Mouse (Mus musculus): ENCODE measurements around the gene Gcsh. TPM values are rescaled to one million over a fixed set of nuclear protein-coding genes. Genes with fewer than 3 reads are reported as not detected.

The Gcsh gene
- polyA plus RNA-seq, 1 experiment from 2014 or later = 183 TPM

- DNase-seq (ENCODE audit: low spot score) = no peak
- H3K4me3 ChIP-seq = no peak overlapping the region
- H3K27me3 ChIP-seq (replicated peaks; ENCODE audit: low read depth, poor library complexity, severe bottlenecking) = peaks cover 23% of the 10 kb centered on the region
- no peaks in the 10 kb centered on the region for H3K36me3 ChIP-seq (replicated peaks)
- H3K9me3 ChIP-seq = no peaks in the 10 kb centered on the region
- H3K27ac ChIP-seq (replicated peaks) = no peak overlapping the region
- no peaks in the 10 kb centered on the region for H3K4me1 ChIP-seq
- WGBS = 58% methylated on average over 4 of the region's 4 CpGs
These were observed 22.3 kb upstream of the Gcsh start for GRCm38 (mm10) chr8:117015670-117016069.

- no peaks in the 10 kb centered on the region for H3K36me3 ChIP-seq (replicated peaks)
- no peak overlapping the region for H3K27ac ChIP-seq (replicated peaks)
- H3K4me3 ChIP-seq = no peak overlapping the region
- WGBS = 86% methylated on average over 9 of the region's 9 CpGs
- DNase-seq (ENCODE audit: low spot score) = no peak
- H3K27me3 ChIP-seq (replicated peaks; ENCODE audit: low read depth, poor library complexity, severe bottlenecking) = peaks cover 9% of the 10 kb centered on the region; the same call in 1 of the 2 replicates
- H3K4me1 ChIP-seq = no peaks in the 10 kb centered on the region
- H3K9me3 ChIP-seq = no peaks in the 10 kb centered on the region
These were observed 18.0 kb upstream of the Gcsh start for GRCm38 (mm10) chr8:117011366-117011765.

GRCm38 (mm10) chr8:116994016-116994716 lies 829 bp upstream of the Gcsh start:
- H3K36me3 ChIP-seq (replicated peaks) = peaks cover 19% of the 10 kb centered on the region
- 64% methylated on average over 11 of the region's 11 CpGs for WGBS
- no peak for DNase-seq (ENCODE audit: low spot score)

GRCm38 (mm10) chr8:116992176-116992971 lies 963 bp downstream of the Gcsh start:
- H3K4me3 ChIP-seq = peak overlapping the region; percentile 82
- peaks cover 36% of the 10 kb centered on the region for H3K36me3 ChIP-seq (replicated peaks)
- no peaks in the 10 kb centered on the region for H3K27me3 ChIP-seq (replicated peaks; ENCODE audit: low read depth, poor library complexity, severe bottlenecking)
- H3K9me3 ChIP-seq = no peaks in the 10 kb centered on the region
- DNase-seq (ENCODE audit: low spot score) = peak; percentile 14
- WGBS = 18% methylated on average over 23 of the region's 23 CpGs
- H3K4me1 ChIP-seq = peaks cover 22% of the 10 kb centered on the region
- H3K27ac ChIP-seq (replicated peaks) = peak overlapping the region; percentile 87

More at GRCm38 (mm10) chr8:116994016-116994716, 829 bp upstream of the Gcsh start:
- no peaks in the 10 kb centered on the region for H3K27me3 ChIP-seq (replicated peaks; ENCODE audit: low read depth, poor library complexity, severe bottlenecking)
- peaks cover 22% of the 10 kb centered on the region for H3K4me1 ChIP-seq
- peak overlapping the region; percentile 83 for H3K27ac ChIP-seq (replicated peaks)
- H3K4me3 ChIP-seq = peak overlapping the region; percentile 82
- H3K9me3 ChIP-seq = no peaks in the 10 kb centered on the region

GRCm38 (mm10) chr8:116991241-116991640 lies 2.1 kb downstream of the Gcsh start:
- WGBS = 82% methylated on average over 8 of the region's 8 CpGs
- no peak overlapping the region for H3K4me3 ChIP-seq
- H3K4me1 ChIP-seq = peaks cover 22% of the 10 kb centered on the region

GRCm38 (mm10) chr8:116989842-116990241 lies 3.5 kb downstream of the Gcsh start:
- Histone ChIP-seq H3K9me3 (no peaks in the 10 kb centered on the region), H3K4me3 (no peak overlapping the region), H3K36me3 (replicated peaks) (peaks cover 61% of the 10 kb centered on the region), H3K27me3 (replicated peaks; ENCODE audit: low read depth, poor library complexity, severe bottlenecking) (no peaks in the 10 kb centered on the region), H3K4me1 (peaks cover 22% of the 10 kb centered on the region), H3K27ac (replicated peaks) (no peak overlapping the region)
- 97% methylated on average over 3 of the region's 3 CpGs for WGBS
- DNase-seq (ENCODE audit: low spot score) = no peak

More at GRCm38 (mm10) chr8:116991241-116991640, 2.1 kb downstream of the Gcsh start:
- H3K27me3 ChIP-seq (replicated peaks; ENCODE audit: low read depth, poor library complexity, severe bottlenecking) = no peaks in the 10 kb centered on the region
- H3K27ac ChIP-seq (replicated peaks) = no peak overlapping the region
- DNase-seq (ENCODE audit: low spot score) = no peak
- no peaks in the 10 kb centered on the region for H3K9me3 ChIP-seq
- H3K36me3 ChIP-seq (replicated peaks) = peaks cover 47% of the 10 kb centered on the region

GRCm38 (mm10) chr8:116980117-116980516 lies 13.2 kb downstream of the Gcsh start:
- H3K36me3 ChIP-seq (replicated peaks) = peaks cover 40% of the 10 kb centered on the region
- H3K4me1 ChIP-seq = peaks cover 23% of the 10 kb centered on the region
- 22% methylated on average over 4 of the region's 4 CpGs for WGBS

GRCm38 (mm10) chr8:116978631-116979256 lies 14.6 kb downstream of the Gcsh start, which contains the start of gene 1700030J22Rik:
Gene 1700030J22Rik (minus strand): TSS chr8:116978959.
- peak; percentile 98 for DNase-seq (ENCODE audit: low spot score)
- Histone ChIP-seq H3K4me1 (peaks cover 26% of the 10 kb centered on the region), H3K27me3 (replicated peaks; ENCODE audit: low read depth, poor library complexity, severe bottlenecking) (no peaks in the 10 kb centered on the region), H3K9me3 (no peaks in the 10 kb centered on the region), H3K36me3 (replicated peaks) (peaks cover 27% of the 10 kb centered on the region), H3K4me3 (peak within 1 kb of the TSS; percentile 82), H3K27ac (replicated peaks) (peak within 1 kb of the TSS; percentile 72)
- WGBS = under 1% methylated on average over 46 of the region's 46 CpGs

More at GRCm38 (mm10) chr8:116980117-116980516, 13.2 kb downstream of the Gcsh start:
- DNase-seq (ENCODE audit: low spot score) = peak; percentile 67
- H3K9me3 ChIP-seq = no peaks in the 10 kb centered on the region
- H3K27ac ChIP-seq (replicated peaks) = no peak overlapping the region
- H3K27me3 ChIP-seq (replicated peaks; ENCODE audit: low read depth, poor library complexity, severe bottlenecking) = no peaks in the 10 kb centered on the region
- no peak overlapping the region for H3K4me3 ChIP-seq

- peaks cover 26% of the 10 kb centered on the region for H3K4me1 ChIP-seq
- peak overlapping the region; percentile 82 for H3K4me3 ChIP-seq
- H3K27ac ChIP-seq (replicated peaks) = peak overlapping the region; percentile 72
- no peaks in the 10 kb centered on the region for H3K9me3 ChIP-seq
- 36% methylated on average over 8 of the region's 8 CpGs for WGBS
- H3K36me3 ChIP-seq (replicated peaks) = peaks cover 20% of the 10 kb centered on the region
- H3K27me3 ChIP-seq (replicated peaks; ENCODE audit: low read depth, poor library complexity, severe bottlenecking) = no peaks in the 10 kb centered on the region
- no peak for DNase-seq (ENCODE audit: low spot score)
These were observed 15.3 kb downstream of the Gcsh start for GRCm38 (mm10) chr8:116978052-116978451.

GRCm38 (mm10) chr8:116975606-116976005 lies 17.7 kb downstream of the Gcsh start:
- Histone ChIP-seq H3K9me3 (no peaks in the 10 kb centered on the region), H3K27ac (replicated peaks) (no peak overlapping the region), H3K4me3 (no peak overlapping the region), H3K27me3 (replicated peaks; ENCODE audit: low read depth, poor library complexity, severe bottlenecking) (no peaks in the 10 kb centered on the region), H3K36me3 (replicated peaks) (no peaks in the 10 kb centered on the region), H3K4me1 (peaks cover 26% of the 10 kb centered on the region)
- DNase-seq (ENCODE audit: low spot score) = no peak
- WGBS = 64% methylated on average over 5 of the region's 5 CpGs

GRCm38 (mm10) chr8:116975066-116975465 lies 18.3 kb downstream of the Gcsh start:
- Histone ChIP-seq H3K4me3 (no peak overlapping the region), H3K27ac (replicated peaks) (peak overlapping the region; percentile 35; the same call in 1 of the 2 replicates)
- WGBS = 31% methylated on average over 5 of the region's 5 CpGs

GRCm38 (mm10) chr8:116969531-116969930 lies 23.8 kb downstream of the Gcsh start:
- Histone ChIP-seq H3K27me3 (replicated peaks; ENCODE audit: low read depth, poor library complexity, severe bottlenecking) (no peaks in the 10 kb centered on the region), H3K9me3 (no peaks in the 10 kb centered on the region), H3K27ac (replicated peaks) (no peak overlapping the region), H3K36me3 (replicated peaks) (no peaks in the 10 kb centered on the region), H3K4me1 (peaks cover 6% of the 10 kb centered on the region), H3K4me3 (no peak overlapping the region)
- WGBS = 83% methylated on average over 6 of the region's 6 CpGs
- no peak for DNase-seq (ENCODE audit: low spot score)

More at GRCm38 (mm10) chr8:116975066-116975465, 18.3 kb downstream of the Gcsh start:
- Histone ChIP-seq H3K27me3 (replicated peaks; ENCODE audit: low read depth, poor library complexity, severe bottlenecking) (no peaks in the 10 kb centered on the region), H3K9me3 (no peaks in the 10 kb centered on the region), H3K36me3 (replicated peaks) (no peaks in the 10 kb centered on the region), H3K4me1 (peaks cover 30% of the 10 kb centered on the region)
- DNase-seq (ENCODE audit: low spot score) = no peak
